Mouse (Mus musculus) layer of hippocampus, postnatal 25 days (tissue): Measurements from ENCODE around the gene Ccdc173. TPM values are rescaled to one million over a fixed set of nuclear protein-coding genes. Genes with fewer than 3 reads are reported as not detected.

ENCODE experiments used
- DNase-seq, 2 experiments: peaks; one replicate each; pipeline ENCODE4 v3.0.0; 2022; ENCODE audit warnings: mixed read lengths in 2 of 2, low spot score in 1 of 2; ENCODE audit errors: extremely low spot score in 1 of 2
- total RNA-seq, 2 experiments: library from RNA; stranded (reverse); gene quantifications; 2 replicates each; pipeline ENCODE4 v1.2.3; 2021

Gene Ccdc173
- total RNA-seq, 2 experiments from 2014 or later = 1.8 to 2.6 TPM

DNA sequence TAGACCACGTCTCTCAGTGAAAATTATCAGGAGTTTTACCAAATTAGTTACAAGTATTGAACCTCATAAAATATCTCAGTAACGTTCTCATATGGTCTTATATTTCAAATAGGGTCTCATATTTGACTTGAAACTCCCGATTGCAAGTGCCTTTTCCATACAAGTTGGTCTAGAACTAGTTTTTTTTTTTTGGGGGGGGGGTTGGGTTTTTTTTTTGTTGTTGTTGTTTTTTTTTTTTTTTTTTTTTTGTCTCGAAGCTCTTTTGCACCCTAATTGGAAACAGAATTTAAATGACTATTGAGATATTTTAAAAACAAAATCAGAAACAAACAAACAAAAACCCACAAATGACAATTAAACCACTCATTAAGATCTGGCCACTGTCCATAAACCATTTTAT is 1.3 kb upstream of the Ccdc173 start:
- no peak for DNase-seq

DNA sequence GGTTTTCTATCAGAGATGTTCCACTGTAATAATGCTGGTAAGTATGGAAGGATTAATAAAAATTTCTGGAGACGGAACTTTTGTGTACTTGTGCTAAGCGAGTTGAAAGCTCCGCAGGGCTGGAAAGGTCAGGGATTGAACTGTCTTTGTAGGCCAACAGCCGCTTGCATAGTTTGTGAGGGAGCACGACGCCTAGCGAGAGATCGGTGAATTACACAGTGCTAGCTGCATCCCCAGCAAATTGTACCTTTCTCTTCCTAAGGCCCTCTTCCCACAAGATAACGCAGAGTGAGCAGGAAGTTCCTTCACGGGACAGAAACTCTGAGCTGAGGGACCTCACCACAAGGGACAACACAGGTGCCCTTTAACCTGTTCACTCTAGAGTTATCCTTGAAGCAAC is 910 bp upstream of the Ccdc173 start:
- peak; percentile 66 to 91 for DNase-seq

DNA sequence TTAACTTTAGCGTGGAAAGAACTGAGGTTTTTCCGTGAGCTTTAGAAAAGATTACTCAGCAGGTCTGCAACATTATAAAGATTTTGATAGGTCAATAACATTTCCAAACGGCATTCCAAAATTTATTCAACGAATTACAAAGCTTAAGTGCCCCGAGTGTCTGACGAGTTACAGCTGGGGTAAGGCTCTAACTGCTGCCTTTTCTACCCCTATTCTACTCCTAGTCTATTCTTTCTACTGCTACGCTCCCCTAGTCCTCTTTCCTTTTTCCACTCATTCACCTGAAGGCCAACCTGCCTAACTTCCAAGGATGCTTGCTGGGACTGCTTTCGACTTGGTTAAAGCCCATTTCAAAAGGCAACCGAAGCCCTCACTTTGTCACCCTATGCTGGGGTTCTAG is 401 bp downstream of the Ccdc173 start:
- no peak for DNase-seq

DNA sequence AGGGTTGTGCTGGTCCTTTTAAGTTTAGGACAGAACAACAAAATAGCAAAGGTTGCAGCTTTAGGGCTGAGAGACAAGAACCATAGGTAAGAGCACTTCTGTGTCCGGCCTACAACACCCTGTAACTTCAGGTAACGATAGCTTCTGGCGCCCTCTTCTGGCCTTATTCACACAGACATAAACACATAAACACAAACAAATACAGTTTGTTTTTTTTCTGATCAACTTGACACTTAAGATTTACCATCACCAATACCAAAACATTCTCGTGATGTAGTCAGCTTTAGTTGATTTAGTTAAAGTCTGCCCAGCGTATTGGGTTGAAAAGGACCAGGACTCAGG is 10.6 kb downstream of the Ccdc173 start:
- peak in 1 of 2 experiments; percentile 25 for DNase-seq

DNA sequence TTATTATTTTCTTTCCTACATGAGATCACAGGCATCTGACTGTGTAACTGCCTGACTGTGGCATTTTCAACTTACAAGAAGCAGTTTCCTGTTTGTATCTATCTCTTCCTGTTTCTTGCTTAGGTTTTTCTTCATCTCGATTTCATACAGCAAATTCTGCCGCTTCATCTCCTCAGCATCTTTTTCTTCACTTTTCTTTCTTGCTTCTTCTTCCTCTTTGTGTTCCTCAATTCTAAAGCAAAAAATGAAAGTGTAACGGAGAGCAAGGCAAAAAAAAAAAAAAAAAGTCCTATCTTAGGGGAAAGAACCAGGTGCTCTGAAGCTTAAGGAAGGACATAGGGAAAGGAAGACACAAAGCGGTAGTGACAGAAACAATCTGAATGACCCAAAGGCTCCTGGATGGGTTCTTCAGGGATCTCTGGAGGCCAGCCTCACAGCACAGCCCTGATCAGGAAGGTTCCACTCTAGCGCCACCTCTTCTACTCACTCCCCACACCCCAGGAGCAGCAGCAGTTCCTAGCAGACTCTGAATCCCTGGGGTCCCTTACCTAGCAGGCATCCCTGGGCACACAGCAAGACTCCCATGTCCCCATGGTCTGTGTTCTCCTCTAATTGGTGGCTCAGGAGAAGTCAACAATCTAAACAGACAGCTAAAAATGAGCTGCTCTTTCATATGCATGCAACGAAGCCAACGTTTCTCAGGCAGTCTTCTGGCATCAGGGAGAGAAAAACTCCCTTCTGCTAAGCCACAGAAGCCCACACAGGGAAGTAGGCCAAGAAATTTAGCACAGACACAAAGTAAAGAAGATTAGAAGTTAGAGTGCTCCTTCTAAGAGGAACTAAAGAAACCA is 11.2 kb downstream of the Ccdc173 start:
- DNase-seq = no peak

DNA sequence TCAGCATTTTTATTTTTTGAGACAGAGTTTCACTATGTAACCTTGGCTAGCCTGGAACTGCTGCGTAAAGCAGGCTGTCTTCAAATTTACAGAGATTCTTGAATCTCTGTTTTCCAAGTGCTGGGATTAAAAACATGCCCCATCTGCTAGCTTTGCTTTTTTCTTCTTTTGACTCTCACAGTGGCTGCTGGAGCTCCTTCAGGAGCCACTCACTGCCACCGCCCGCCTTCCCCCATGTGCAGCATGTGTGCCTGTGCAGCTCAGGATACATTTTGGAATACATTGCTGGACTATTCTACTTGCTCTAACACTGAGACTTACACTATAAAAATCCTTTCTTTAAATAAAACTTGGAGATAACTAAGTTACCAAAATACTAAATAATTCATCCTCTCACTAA is 16.0 kb downstream of the Ccdc173 start:
- no peak for DNase-seq

DNA sequence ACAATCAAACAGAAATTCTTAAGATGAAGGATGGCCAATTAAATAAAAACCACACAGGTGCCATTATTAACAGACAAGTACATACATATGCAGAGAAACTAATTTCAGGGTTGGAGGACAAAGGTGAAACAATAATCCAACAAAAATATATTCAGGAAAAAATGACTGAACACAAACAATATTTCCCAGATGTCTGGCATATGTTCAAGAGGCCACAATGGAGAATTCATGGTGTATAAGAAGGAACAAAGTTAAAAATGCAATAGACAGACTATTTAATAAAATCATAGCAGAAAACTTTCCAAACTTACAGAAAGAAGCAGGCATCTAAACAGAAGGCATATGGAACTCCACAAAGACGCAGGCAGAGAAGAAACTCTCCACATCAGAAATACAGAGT is 24.7 kb downstream of the Ccdc173 start:
- DNase-seq = no peak

DNA sequence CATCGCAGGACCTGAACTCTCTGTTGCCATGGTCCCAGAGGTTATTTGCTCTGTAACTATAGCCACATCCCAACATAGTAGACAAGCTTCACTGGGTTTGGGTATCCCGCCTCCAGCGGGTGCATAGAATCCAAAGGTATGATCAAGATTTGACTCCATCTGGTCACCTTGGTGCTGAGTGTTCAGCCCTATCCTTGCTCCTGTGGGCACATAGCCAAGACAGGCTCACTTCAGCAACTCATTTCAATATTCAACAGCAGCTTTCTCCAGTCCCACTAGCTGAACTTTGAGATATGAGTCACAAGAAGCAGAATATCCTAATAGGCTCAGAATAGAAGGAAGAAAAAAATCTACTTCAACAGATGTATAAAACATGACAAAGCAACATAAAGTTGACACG is 26.0 kb downstream of the Ccdc173 start:
- no peak for DNase-seq

DNA sequence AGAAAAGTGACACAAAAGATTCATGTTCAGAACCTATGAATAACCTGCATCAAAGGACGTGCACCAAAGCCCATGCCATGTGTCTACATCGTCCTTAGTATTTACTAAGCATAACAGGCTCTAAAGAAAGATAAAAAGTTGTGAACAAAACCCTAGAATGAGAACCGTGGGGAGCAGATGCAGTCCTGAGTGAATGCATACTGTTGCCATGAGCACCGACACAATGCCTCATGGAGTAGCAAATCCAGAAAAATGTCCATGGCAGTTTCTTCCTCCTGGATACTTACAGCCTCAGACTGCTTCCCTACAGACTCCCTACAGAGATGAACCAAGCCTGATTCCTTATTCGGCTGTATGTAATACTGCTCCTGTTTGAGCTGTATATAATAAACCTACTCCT is 28.4 kb downstream of the Ccdc173 start:
- no peak for DNase-seq

DNA sequence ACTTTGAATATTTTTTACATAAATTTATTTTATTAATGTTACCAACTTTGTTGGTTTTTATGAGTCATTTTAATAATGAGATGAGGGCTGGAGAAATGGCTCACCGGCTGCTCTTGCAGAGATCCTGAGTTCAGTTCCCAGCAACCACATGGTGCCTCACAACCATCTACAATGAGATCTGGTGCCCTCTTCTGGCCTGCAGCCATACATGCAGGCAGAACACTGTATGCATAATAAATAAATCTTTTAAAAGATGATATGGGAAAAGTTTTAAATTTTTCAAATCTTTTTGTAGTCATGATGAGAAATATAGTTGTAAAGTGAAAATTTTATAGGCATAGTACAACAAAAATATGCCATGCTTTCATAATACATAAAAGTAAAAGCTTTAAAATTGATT is 44.3 kb downstream of the Ccdc173 start:
- DNase-seq = no peak

DNA sequence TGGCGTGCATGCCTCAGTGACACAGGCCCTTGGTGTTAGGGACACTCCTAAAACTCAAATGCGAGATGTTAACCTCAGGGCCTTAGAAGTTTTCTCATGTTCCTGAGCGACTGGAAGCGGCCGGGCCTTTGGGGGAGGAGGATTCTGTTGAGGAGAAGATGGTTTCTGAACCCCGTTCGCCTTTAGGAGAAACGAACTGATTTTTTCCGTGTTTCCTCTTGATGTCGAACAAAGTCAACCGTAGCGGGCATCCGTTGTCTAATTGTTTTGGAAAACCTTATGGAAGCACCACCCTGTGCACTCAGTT is 65.9 kb downstream of the Ccdc173 start:
- no peak for DNase-seq

DNA sequence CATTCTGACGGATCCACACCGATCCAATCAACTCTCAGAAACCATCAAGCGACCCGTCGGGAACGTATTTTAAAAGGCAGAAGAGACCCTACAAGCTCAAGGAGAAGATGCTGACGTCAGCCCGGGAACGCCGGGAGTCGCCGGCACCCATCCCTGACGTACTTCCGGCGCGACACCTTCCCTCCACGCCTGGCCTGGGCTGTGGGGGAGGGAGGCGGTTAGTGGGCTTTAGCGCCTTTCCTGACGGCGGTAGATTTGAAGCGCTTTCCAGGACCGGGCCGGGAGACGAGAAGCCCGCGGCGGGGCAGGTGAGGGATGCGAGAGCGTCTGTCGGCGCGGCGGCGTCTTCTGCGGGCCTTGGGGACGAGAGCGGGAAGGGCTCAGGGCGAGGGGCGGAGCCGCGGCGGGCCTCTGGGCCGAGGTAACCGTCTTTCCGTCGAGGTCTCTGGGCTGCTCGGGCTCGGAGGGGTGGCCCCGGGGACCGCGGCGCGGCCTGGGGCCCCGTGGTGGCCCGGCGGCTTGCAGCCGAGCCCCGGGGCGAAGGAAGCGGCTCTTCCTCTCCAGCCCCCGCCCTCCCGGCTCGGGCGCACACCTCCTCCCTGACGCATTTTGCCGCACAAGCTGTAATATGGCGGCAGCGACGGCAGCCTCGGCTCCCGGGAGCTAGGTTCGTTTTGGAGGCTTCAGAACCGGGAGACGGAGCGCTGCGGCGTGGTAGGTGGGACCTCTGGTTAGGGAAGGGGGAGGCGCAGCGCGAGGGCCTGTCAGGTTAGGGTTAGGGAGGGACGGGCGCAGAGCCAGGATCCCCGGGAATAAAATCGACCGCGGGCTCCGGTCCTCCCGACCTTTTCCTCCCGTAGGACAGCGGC is 66.5 kb downstream of the Ccdc173 start:
- peak; percentile 92 to 94 for DNase-seq

DNA sequence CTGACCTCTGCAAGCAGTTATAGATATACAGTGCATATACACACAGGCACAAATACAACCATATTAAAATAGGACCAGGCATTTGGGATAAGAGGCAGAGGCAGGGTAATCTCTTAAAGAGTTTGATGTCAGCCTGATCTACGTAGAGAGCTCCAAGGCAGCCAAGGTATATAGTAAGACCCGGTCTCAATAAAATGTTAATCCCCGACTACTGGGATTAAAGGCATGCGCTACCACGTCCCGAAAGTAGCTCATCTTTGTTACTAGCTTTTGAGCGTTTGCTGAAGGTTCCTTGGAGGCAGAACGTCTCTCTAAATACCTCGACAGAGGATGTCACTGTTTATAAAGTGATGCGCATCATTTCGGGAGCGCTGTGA is 67.1 kb downstream of the Ccdc173 start, which contains the start of gene Ppig:
Ppig (plus strand) TSS at position 273 of the 377 bp plus-strand sequence.
- DNase-seq = no peak

DNA sequence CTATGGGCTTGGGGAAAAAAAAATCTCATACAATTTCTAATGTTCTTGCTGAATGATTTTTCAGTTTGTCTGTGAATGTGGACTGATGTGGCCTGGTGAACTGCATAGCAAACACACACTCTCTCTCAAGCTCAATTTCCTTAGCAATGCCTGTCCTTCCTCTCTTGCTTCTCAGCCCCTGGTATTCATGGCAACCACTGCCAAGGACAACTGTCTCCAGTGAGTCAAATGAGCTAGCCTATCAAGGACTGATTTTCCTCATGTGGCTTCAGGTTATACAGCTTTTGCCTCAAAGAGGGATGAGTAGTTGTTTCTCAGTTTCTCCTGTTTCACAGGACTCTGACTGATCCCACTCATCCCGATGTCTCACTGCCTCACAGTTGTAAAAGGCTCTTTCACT is 70.3 kb downstream of the Ccdc173 start:
- DNase-seq = no peak

DNA sequence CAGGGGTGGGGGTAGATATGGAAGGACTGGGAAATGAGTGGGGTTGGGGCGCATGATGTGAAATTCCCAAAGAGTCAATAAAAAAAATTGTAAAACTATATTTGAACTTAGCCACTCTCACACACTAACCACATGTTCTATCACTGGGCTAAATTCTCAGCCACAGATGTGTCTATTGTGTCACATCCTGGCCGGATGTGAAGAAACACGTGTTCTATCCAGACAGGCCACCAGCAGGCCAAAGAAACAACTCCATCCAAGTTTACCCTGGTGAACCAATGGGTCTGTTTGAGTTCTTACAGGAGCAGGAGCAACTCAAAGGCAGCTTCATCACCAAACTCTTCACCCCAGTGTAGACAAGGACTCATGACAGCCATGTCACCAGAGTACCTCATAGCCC is 72.9 kb downstream of the Ccdc173 start:
- no peak for DNase-seq

DNA sequence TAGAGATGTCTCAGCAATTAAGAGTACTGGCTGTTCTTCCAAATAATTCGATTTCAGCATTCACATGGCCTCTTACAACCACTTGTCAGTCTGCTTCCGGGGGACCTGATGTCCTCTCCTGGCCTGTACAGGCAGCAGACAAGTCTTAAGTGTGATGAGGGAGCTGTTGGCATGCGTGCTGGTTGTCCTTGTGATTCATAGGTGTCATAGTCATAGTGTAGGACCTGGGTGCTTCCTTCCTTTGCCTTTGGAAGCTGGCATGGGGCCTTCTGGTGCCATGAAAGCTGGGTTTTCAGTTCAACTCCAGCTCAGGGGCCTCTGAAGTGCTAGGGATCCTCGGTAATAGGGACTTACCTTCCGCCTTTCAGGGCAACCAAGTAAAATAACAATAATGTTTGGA is 75.2 kb downstream of the Ccdc173 start:
- DNase-seq = no peak

DNA sequence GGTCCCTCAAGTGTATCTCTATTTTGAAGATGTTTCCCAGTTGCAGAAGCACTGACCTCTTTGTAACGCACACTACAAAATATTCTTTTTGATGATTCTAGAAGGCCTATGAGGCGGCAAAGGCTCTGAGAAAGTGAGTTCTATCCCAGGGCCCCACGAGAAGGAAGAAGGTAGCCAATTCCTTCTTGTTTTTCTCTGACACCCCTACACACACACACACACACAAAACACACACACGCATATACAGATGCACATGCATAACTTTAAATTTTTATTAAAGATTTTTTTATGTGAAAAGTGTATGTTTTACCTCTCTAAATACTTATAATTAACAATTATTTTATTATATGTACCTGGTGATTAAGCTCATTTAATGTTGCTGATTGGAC is 75.8 kb downstream of the Ccdc173 start:
- DNase-seq = no peak

DNA sequence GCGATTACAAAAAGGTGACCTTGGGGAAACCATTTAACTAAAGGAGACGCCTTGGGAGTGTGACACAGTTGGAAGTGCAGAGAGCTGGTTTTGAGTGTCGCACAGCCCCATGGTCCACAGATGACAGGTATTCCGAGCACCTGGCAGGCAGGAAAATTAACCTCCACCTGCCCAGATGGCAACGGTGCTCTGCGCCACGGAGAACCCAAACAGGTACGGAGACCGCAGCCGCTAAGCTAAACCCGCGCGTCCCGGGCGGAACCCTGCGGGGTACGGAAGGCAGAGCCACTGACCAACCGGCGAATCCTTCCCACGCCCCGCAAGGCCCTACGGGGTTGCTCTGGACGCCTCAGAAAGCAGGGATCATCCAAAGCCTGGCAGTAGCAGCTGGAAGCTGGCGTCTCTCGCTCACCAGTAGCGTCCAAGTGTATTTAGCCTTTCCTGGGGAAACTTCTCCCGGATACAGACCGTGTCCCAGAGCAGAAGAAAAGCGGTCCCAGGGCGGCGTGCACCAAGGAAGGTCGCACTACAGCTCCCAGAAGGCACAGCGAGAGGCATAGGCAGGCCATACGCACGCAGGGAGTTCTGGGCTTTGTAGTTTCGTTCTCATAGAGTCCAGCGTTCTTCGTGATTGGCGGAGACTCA is 76.3 kb downstream of the Ccdc173 start, which contains the start of gene Fastkd1:
Fastkd1 (minus strand) TSS at position 536 of the 645 bp plus-strand sequence.
- peak; percentile 67 to 69 for DNase-seq

DNA sequence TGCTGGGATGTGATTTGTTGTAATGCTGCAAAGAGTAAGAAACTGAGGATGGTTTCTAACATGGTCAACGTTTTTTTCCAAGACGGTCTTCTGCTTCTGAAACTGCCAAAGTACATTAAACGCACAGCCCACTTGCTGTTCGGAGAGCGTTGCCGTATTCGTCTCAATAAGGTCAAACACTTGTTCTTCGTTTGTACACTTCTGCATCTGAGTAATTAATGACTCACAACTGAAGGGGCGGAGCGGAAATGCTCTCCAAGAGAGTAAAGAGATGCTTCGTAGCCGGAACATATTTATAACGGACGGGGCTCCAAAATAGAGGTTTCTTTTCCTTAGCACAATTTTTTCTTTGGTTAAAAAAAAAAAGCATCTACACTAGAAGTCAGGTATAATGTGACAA is 77.2 kb downstream of the Ccdc173 start:
- no peak for DNase-seq
